Mouse (Mus musculus) CH12.LX (cell line): ENCODE results near the gene Frem2.

ENCODE experiments used
- CTCF ChIP-seq, 2 experiments: IDR thresholded peaks in 1 of 2; conservative IDR thresholded peaks in 1 of 2; 2 replicates each; pipeline ENCODE4 v1.5.1; 2011 to 2012; ENCODE audit warnings: low read depth in 2 of 2, low read length in 2 of 2, improper control_type of control experiment in 1 of 2, inconsistent platforms in 1 of 2, mild to moderate bottlenecking in 1 of 2, moderate library complexity in 1 of 2
- E2F4 ChIP-seq: IDR thresholded peaks from 2 replicates; pipeline ENCODE4 v1.6.1; 2011; ENCODE audit warnings: low read depth, low read length, improper control_type of control experiment; ENCODE audit not compliant: insufficient replicate concordance
- ELF1 ChIP-seq: IDR thresholded peaks from 2 replicates; pipeline ENCODE4 v1.6.1; 2014; ENCODE audit warnings: low read depth, mild to moderate bottlenecking, inconsistent platforms, low read length, improper control_type of control experiment
- EP300 ChIP-seq: IDR thresholded peaks from 2 replicates; pipeline ENCODE4 v1.6.1; 2011; ENCODE audit warnings: low read length, improper control_type of control experiment
- MAZ ChIP-seq: IDR thresholded peaks from 2 replicates; pipeline ENCODE4 v1.6.1; 2012; ENCODE audit warnings: low read depth, mild to moderate bottlenecking, inconsistent platforms, low read length, improper control_type of control experiment, moderate library complexity
- MEF2A ChIP-seq: IDR thresholded peaks from 2 replicates; pipeline ENCODE4 v1.6.1; 2014; ENCODE audit warnings: low read depth, mild to moderate bottlenecking, inconsistent platforms, low read length, improper control_type of control experiment, borderline replicate concordance
- POLR2A ChIP-seq: IDR thresholded peaks from 2 replicates; pipeline ENCODE4 v1.6.1; 2011; ENCODE audit warnings: low read depth, mild to moderate bottlenecking, improper control_type of control experiment, low read length
- POLR2AphosphoS2 ChIP-seq: IDR thresholded peaks from 2 replicates; pipeline ENCODE4 v1.6.1; 2011; ENCODE audit warnings: low read depth, low read length, improper control_type of control experiment
- SIN3A ChIP-seq: IDR thresholded peaks from 2 replicates; pipeline ENCODE4 v1.6.1; 2012; ENCODE audit warnings: low read length, improper control_type of control experiment, inconsistent platforms
- TCF12 ChIP-seq: IDR thresholded peaks from 2 replicates; pipeline ENCODE4 v1.6.1; 2014; ENCODE audit warnings: low read depth, mild to moderate bottlenecking, inconsistent platforms, low read length, improper control_type of control experiment

- no peak for TF ChIP-seq CTCF (conservative IDR thresholded peaks at IDR 0.05 in 1 of 2, IDR thresholded peaks at IDR 0.05 in 1 of 2; ENCODE audit: low read depth in 2 of 2, low read length in 2 of 2)
- no peak for TF ChIP-seq EP300
- TF ChIP-seq MAZ, result no peak
- no peak for TF ChIP-seq SIN3A
- TF ChIP-seq POLR2A, result no peak
- TF ChIP-seq POLR2AphosphoS2, result no peak
- TF ChIP-seq MEF2A, result no peak
- TF ChIP-seq E2F4, result no peak
- no peak for TF ChIP-seq ELF1
- no peak for TF ChIP-seq TCF12
Measured at GRCm38 (mm10) chr3:53530305-53530704, 126.8 kb downstream of the Frem2 start.
